Mouse (Mus musculus) E14TG2a.4 (cell line): Measurements from ENCODE around the gene Duox1.

Experiments used
- H3K27me3 ChIP-seq: 2 replicates; pipeline ENCODE4 v1.6.1; 2014; ENCODE audit warnings: low read length, control low read depth; ENCODE audit not compliant: insufficient read depth
- H3K36me3 ChIP-seq: 2 replicates; pipeline ENCODE4 v1.6.1; 2014; ENCODE audit warnings: low read length, control low read depth; ENCODE audit not compliant: insufficient read depth
- H3K4me1 ChIP-seq: replicated peaks from 2 replicates; pipeline ENCODE4 v1.6.1; 2014; ENCODE audit warnings: low read depth, low read length, control low read depth
- H3K4me3 ChIP-seq: replicated peaks from 2 replicates; pipeline ENCODE4 v1.5.1; 2014; ENCODE audit warnings: mild to moderate bottlenecking, low read length
- H3K9me3 ChIP-seq: 2 replicates; pipeline ENCODE4 v1.6.1; 2014; ENCODE audit warnings: low read length, control low read depth
- CTCF ChIP-seq: conservative IDR thresholded peaks from 2 replicates; pipeline ENCODE4 v1.5.1; 2014; ENCODE audit warnings: low read length
- NANOG ChIP-seq: IDR thresholded peaks from 2 replicates; pipeline ENCODE4 v1.6.1; 2014; ENCODE audit warnings: borderline replicate concordance, low read length, mixed read lengths
- POU5F1 ChIP-seq: IDR thresholded peaks from 2 replicates; pipeline ENCODE4 v1.6.1; 2014; ENCODE audit warnings: low read length, borderline replicate concordance

The Duox1 gene

GRCm38 (mm10) chr2:122365244-122365866 lies 49.9 kb downstream of the Duox1 start:
- Histone ChIP-seq H3K4me3 (no peak overlapping the region), H3K27me3 (peaks cover 3% of the 10 kb centered on the region; the same call in 1 of the 2 replicates), H3K36me3 (peaks cover 39% of the 10 kb centered on the region), H3K9me3 (no peaks in the 10 kb centered on the region), H3K4me1 (peaks cover 71% of the 10 kb centered on the region)
- TF ChIP-seq NANOG (no peak), CTCF (peak; percentile 81)

- H3K36me3 ChIP-seq = peaks cover 34% of the 10 kb centered on the region
- peaks cover 3% of the 10 kb centered on the region; the same call in 1 of the 2 replicates for H3K27me3 ChIP-seq
- TF ChIP-seq CTCF (no peak), POU5F1 (no peak), NANOG (no peak)
- H3K4me1 ChIP-seq = peaks cover 70% of the 10 kb centered on the region
- no peaks in the 10 kb centered on the region for H3K9me3 ChIP-seq
- peak overlapping the region; percentile 88; the same call in 1 of the 2 replicates for H3K4me3 ChIP-seq
These were observed 50.6 kb downstream of the Duox1 start for GRCm38 (mm10) chr2:122366039-122366438.

DNA sequence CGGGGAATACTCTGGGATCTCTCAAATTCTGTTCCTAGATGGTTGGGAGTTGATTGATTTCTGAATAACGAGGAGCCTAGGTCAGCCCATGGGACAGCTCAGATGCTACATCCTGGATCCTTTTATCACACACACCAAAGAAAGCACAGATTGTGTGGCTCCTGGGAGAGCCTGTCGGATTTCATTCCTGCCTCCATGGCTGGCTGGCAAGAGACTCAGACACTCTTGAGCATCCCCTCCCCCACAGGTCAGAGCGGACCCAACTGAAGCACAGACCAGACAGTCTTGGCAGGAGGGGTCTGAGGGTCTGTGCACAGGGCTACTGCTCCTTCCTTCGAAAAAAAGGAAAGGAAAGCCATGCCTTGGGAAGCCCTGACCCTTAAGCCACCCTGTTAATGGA lies 51.2 kb downstream of the Duox1 start:
- Histone ChIP-seq H3K4me1 (peaks cover 70% of the 10 kb centered on the region), H3K27me3 (peaks cover 3% of the 10 kb centered on the region; the same call in 1 of the 2 replicates), H3K9me3 (no peaks in the 10 kb centered on the region), H3K4me3 (peak overlapping the region; percentile 88), H3K36me3 (peaks cover 34% of the 10 kb centered on the region)
- TF ChIP-seq POU5F1 = no peak
- TF ChIP-seq CTCF = no peak
- TF ChIP-seq NANOG = no peak

DNA sequence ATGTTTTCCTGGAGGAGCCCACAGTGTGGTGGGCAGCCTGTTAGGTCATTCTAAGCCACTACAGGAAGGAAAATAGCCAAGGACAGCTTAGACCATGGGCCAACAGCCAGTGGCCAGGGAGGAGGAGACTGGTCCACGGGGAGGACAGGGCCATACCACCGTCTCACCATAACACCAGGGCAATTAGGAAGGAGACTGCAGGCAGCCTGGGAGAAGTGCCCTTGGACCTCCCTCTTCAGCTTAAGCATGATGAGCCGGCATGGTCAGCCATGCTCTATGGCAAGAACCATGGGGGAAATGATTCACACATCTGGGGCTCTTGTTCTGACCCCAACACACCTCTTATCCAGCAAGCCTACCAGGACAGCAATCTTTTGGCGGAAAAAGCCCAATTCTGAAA lies 51.7 kb downstream of the Duox1 start:
- peaks cover 34% of the 10 kb centered on the region for H3K36me3 ChIP-seq

DNA sequence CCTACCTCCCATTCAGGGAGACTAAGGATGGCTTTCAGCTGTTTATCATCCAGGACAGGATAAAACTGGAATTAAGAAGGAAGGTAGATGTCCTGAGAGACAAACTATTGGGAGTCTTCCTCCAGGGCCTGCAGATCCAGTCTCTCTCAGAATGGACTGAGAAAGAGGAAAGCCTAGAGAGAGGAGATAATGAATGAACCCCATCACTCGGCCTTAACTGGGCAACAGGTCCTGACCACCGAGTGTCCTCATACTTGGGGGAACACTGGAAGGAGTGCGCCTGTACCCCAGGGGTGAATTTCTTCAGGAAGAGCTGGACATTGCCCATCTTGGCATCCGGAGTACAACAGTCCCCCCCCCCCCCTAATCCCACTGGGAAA lies 52.2 kb downstream of the Duox1 start:
- no peaks in the 10 kb centered on the region for H3K9me3 ChIP-seq
- peak overlapping the region; percentile 88 for H3K4me3 ChIP-seq
- H3K36me3 ChIP-seq = peaks cover 35% of the 10 kb centered on the region
- H3K4me1 ChIP-seq = peaks cover 70% of the 10 kb centered on the region
- TF ChIP-seq CTCF (no peak), POU5F1 (no peak), NANOG (no peak)
- H3K27me3 ChIP-seq = peaks cover 3% of the 10 kb centered on the region; the same call in 1 of the 2 replicates

More for the DNA sequence above, 51.7 kb downstream of the Duox1 start:
- Histone ChIP-seq H3K4me3 (peak overlapping the region; percentile 88), H3K27me3 (peaks cover 3% of the 10 kb centered on the region; the same call in 1 of the 2 replicates), H3K9me3 (no peaks in the 10 kb centered on the region), H3K4me1 (peaks cover 70% of the 10 kb centered on the region)
- TF ChIP-seq CTCF = no peak
- TF ChIP-seq NANOG = no peak
- TF ChIP-seq POU5F1 = no peak

DNA sequence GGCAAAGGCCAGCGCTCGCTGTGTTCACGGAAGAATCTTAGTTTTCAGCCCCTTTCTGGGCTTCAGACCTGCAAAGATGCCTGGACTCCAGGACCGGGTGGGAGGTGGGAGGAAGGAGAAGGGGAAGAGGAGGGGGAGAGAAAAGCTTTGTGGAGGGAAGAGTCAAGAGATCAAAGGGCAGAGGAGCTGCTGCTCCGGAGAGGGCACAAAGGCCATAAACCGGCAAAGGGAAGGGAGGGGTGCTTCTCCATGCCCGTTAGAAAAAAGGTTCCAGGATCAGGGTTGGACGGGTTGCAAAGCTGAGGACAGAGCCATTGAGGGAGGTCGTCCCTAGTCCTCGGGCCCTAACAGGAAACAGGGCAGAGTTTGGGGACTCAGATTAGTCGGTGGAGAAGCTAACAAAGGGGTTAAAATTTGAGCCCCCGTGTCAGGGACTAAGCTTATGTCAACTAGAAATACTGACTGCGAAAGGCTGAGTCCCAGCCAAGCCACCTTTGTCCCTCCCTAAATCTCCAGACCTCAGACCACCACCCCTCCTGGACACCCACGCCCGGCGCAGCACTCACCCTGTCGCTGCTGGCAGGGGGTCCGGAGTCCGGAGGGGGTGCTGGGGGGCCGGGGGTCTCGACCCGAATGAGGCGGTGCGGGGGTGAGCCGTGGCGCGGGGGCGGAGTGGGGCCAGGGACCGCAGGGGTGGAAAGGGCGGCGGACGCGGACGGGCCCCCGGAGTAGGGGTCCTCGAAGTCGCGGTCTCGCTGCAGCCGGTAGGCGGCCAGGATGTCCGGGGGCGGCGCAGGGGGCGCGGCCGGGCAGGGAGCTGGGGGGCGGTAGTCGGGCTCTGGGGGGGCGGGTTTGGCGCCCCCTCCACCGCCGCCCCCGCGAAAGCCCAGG lies 52.9 kb downstream of the Duox1 start:
- Histone ChIP-seq H3K36me3 (peaks cover 29% of the 10 kb centered on the region), H3K27me3 (peaks cover 3% of the 10 kb centered on the region; the same call in 1 of the 2 replicates), H3K9me3 (no peaks in the 10 kb centered on the region), H3K4me3 (peak overlapping the region; percentile 88), H3K4me1 (peaks cover 73% of the 10 kb centered on the region)
- no peak for TF ChIP-seq POU5F1
- no peak for TF ChIP-seq NANOG
- TF ChIP-seq CTCF = no peak

GRCm38 (mm10) chr2:122368995-122369739 lies 53.7 kb downstream of the Duox1 start, which contains the start of gene Shf:
TSS of gene Shf (minus strand) at chr2:122369162.
- peaks cover 20% of the 10 kb centered on the region for H3K36me3 ChIP-seq
- TF ChIP-seq POU5F1 (no peak), NANOG (no peak), CTCF (no peak)
- H3K4me3 ChIP-seq = peak within 1 kb of the TSS; percentile 88
- no peaks in the 10 kb centered on the region for H3K9me3 ChIP-seq
- peaks cover 3% of the 10 kb centered on the region; the same call in 1 of the 2 replicates for H3K27me3 ChIP-seq
- H3K4me1 ChIP-seq = peaks cover 74% of the 10 kb centered on the region

DNA sequence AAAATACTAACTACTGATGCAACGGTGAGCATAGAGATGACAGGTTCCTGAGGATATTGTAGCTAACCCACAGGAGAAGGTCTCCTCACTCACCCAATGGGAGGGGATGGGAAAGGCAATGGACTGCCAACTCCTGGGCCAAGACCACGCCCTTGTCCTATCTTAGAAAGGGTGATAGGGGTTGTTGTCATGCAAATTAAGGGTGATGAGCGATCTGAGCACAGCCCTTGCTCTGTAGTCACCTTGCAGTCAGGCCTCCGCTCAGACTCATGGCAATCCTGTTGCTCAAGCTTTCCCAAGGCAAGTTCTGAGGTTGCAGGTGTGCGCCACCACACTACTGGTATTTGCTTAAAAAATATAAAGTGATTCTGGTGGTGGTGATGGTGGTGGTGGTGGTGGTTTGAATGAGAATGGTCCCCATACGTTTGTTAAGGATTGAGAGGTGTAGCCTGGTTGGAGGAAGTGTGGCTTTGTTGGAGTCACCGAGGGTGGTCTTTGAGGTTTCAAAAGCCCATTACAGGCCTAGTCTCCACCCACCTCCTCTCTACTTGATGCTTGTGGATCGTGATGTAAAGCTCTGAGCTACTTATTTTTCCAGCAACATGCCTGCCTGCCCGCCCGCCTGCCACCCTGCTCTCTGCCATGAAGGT lies 54.8 kb downstream of the Duox1 start:
- H3K27me3 ChIP-seq = peaks cover 3% of the 10 kb centered on the region; the same call in 1 of the 2 replicates
- H3K36me3 ChIP-seq = 0 out of 2 replicates have a peak, but pooled peaks cover 15% of the 10 kb centered on the region
- peaks cover 71% of the 10 kb centered on the region for H3K4me1 ChIP-seq
- H3K4me3 ChIP-seq = peak overlapping the region; percentile 88
- TF ChIP-seq CTCF = no peak
- TF ChIP-seq POU5F1 = peak; percentile 86; the same call in 1 of the 2 replicates
- peak; percentile 98 for TF ChIP-seq NANOG
- H3K9me3 ChIP-seq = no peaks in the 10 kb centered on the region
